Mouse (Mus musculus): ENCODE measurements around the gene Ssr2.

DNA sequence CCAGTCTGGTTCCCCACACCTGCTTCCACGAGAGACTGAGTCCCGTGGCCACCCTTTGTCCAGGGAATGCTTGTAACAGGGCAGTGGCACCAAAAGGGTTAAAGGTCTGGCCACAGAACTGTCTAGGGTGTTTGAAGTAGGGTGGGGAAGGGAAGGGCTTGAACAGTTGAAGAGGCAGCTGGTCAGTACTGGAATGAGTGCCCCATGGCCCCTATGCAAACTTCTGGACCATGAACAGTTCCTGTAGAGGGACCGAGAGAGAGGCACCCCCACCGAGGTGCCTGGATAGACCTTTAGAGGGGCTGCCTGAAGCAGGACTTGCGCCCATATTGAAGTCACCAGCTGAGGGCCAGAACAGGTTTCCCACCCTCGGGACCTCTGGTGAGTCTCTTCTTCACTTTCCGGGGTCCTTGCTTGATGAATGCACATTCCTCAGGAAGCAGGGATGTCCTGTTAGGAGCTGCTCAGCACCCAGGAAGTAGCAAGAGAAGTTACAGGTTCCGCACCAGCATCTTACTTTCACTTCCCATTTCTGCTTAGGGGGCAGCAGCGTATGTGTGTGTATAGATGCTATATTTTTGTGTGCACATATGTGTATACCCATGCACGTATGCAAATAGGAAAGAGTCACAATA is 17.4 kb downstream of the Ssr2 start:
- TF ChIP-seq GATA1 (IDR thresholded peaks at IDR 0.05; ENCODE audit: borderline replicate concordance, low read length) (no peak), FLI1 (IDR thresholded peaks at IDR 0.05; ENCODE audit: low read length) (no peak)

All from megakaryocyte, embryonic 14.5 days (primary cell).